ENCODE assay signal across 9 mouse cellular contexts in genomic region chr13:18057231-18057912, GRCm38 (mm10).
DNase-seq lines count a peak whose midpoint lies in the region; ATAC-seq and TF ChIP-seq lines count a peak whose summit lies in the region.
"Had no signal": no experiment of that assay in that cellular context is flagged by ENCODE, and none has a peak within 500 bp of the region (broad histone marks: within the 10 kb centered on the region; RNA-seq: fewer than 3 reads in every experiment).

No protein-coding gene starts in this region.

- H3K9me3 ChIP-seq in heart, embryonic 12.5 days (replicated peaks) = peaks cover 7% of the 10 kb centered on the region; the same call in 1 of the 2 replicates
- no peaks in the 10 kb centered on the region for H3K9me3 ChIP-seq in kidney, postnatal 0 days (replicated peaks; ENCODE audit: low read length)
- no peaks in the 10 kb centered on the region for H3K9me3 ChIP-seq in limb, embryonic 14.5 days (ENCODE audit: control insufficient read depth, low read length)
- H3K9me3 ChIP-seq: heart, embryonic 15.5 days had no signal

- DNase-seq in ES-CJ7 (ENCODE audit: low read depth, low spot score) (peak; percentile 72), adipocyte (ENCODE audit: low spot score) (peak; percentile 70)
- peak; percentile 89 for DNase-seq in embryo, embryonic 10.5 days (ENCODE audit: low spot score)
- DNase-seq in kidney, postnatal 0 days (ENCODE audit: low spot score) = peak; percentile 89
- peak; percentile 88 for DNase-seq in limb, embryonic 14.5 days (ENCODE audit: low spot score)
- DNase-seq in retina, adult 2 months (ENCODE audit: low read depth, low spot score) = peak; percentile 48

- no peak for TF ChIP-seq POLR2A in limb, embryonic 14.5 days (IDR thresholded peaks at IDR 0.05; ENCODE audit: borderline replicate concordance, extremely low read depth, insufficient read depth, insufficient read length)

- no peak overlapping the region for H3K9ac ChIP-seq in heart, embryonic 12.5 days
- H3K9ac ChIP-seq in kidney, postnatal 0 days (ENCODE audit: low read depth, low read length) = no peak overlapping the region
- H3K9ac ChIP-seq in limb, embryonic 14.5 days (ENCODE audit: low read depth, low read length, severe bottlenecking) = no peak overlapping the region
- H3K9ac ChIP-seq: heart, embryonic 15.5 days had no signal

- peak; percentile 95 for TF ChIP-seq CTCF in kidney, postnatal 0 days (IDR thresholded peaks at IDR 0.05; ENCODE audit: low read depth)

- no peak overlapping the region for H3K27ac ChIP-seq in heart, embryonic 12.5 days (ENCODE audit: poor library complexity, severe bottlenecking)
- H3K27ac ChIP-seq in kidney, postnatal 0 days = no peak overlapping the region
- no peak overlapping the region for H3K27ac ChIP-seq in limb, embryonic 14.5 days (replicated peaks; ENCODE audit: low read depth, low read length)
- H3K27ac ChIP-seq: heart, embryonic 15.5 days had no signal

- no peaks in the 10 kb centered on the region for H3K4me1 ChIP-seq in heart, embryonic 12.5 days (replicated peaks)
- no peaks in the 10 kb centered on the region for H3K4me1 ChIP-seq in kidney, postnatal 0 days (replicated peaks; ENCODE audit: insufficient read depth, low read length)
- no peaks in the 10 kb centered on the region for H3K4me1 ChIP-seq in limb, embryonic 14.5 days (ENCODE audit: control insufficient read depth, insufficient read depth, low read length)
- H3K4me1 ChIP-seq: heart, embryonic 15.5 days had no signal

- WGBS in heart, embryonic 12.5 days = 27% methylated on average over 8 of the region's 8 CpGs
- WGBS in kidney, postnatal 0 days = 30% methylated on average over 8 of the region's 8 CpGs
- 34% methylated on average over 8 of the region's 8 CpGs for WGBS in limb, embryonic 14.5 days

- no peaks in the 10 kb centered on the region; the same call in 1 of the 2 replicates for H3K27me3 ChIP-seq in heart, embryonic 12.5 days (replicated peaks)
- H3K27me3 ChIP-seq in kidney, postnatal 0 days (ENCODE audit: insufficient read depth, low read length) = no peaks in the 10 kb centered on the region
- H3K27me3 ChIP-seq in limb, embryonic 14.5 days (ENCODE audit: control insufficient read depth, insufficient read depth, low read length) = no peaks in the 10 kb centered on the region
- H3K27me3 ChIP-seq: heart, embryonic 15.5 days had no signal

- H3K36me3 ChIP-seq in heart, embryonic 12.5 days = no peaks in the 10 kb centered on the region
- H3K36me3 ChIP-seq in kidney, postnatal 0 days (ENCODE audit: insufficient read depth, low read length) = no peaks in the 10 kb centered on the region
- no peaks in the 10 kb centered on the region for H3K36me3 ChIP-seq in limb, embryonic 14.5 days (ENCODE audit: control insufficient read depth, insufficient read depth, low read length)
- H3K36me3 ChIP-seq: heart, embryonic 15.5 days had no signal

- ATAC-seq in heart, embryonic 12.5 days (ENCODE audit: insufficient number of reproducible peaks, low FRiP score) = 0 out of 2 replicates have a peak, but pooled peaks have one; percentile 63
- no peak; the same call in 1 of the 2 replicates for ATAC-seq in kidney, postnatal 0 days (replicated peaks; ENCODE audit: low FRiP score, low read depth)
- peak; percentile 47; the same call in 1 of the 2 replicates for ATAC-seq in limb, embryonic 14.5 days (ENCODE audit: low FRiP score, low read depth)
- ATAC-seq in monocyte, adult 5-6 weeks (replicated peaks; ENCODE audit: insufficient number of reproducible peaks, low FRiP score, low TSS enrichment, poor library complexity, severe bottlenecking) = no peak

- no peak overlapping the region for H3K4me3 ChIP-seq in heart, embryonic 12.5 days
- H3K4me3 ChIP-seq in kidney, postnatal 0 days (replicated peaks; ENCODE audit: low read depth, low read length) = no peak overlapping the region
- H3K4me3 ChIP-seq in limb, embryonic 14.5 days (replicated peaks; ENCODE audit: low read length) = no peak overlapping the region
- H3K4me3 ChIP-seq: heart, embryonic 15.5 days had no signal

- H3K4me2 ChIP-seq in heart, embryonic 12.5 days = no peak overlapping the region
- no peak overlapping the region for H3K4me2 ChIP-seq in kidney, postnatal 0 days (ENCODE audit: low read length)
- H3K4me2 ChIP-seq in limb, embryonic 14.5 days (replicated peaks; ENCODE audit: low read depth, low read length, severe bottlenecking) = no peak overlapping the region
- H3K4me2 ChIP-seq: heart, embryonic 15.5 days had no signal

Comparison
In these comparisons a context has a peak if more than half of its experiments do, and no peak if none do; other contexts are left out.
1. ATAC-seq: peak in heart, embryonic 12.5 days (single experiment) and limb, embryonic 14.5 days (single experiment); none in kidney, postnatal 0 days (single experiment) and monocyte, adult 5-6 weeks (single experiment).
2. Peak in every context shown above with its lines, with median percentiles within 50 percentile points of each other: DNase-seq.